Mouse (Mus musculus) T-helper 2 cell (primary cell): ENCODE results near the gene Cd300lb.
"Not testable (repeated sequence)": the region's sequence is repeated elsewhere in the genome, so short reads cannot be mapped to it uniquely, and the experiment has no call there.

ENCODE experiments used
- in situ Hi-C: fragments of 300-600 bp; cut with MboI, MseI; formaldehyde crosslinking; loops from one replicate; pipeline ENCODE4 v1.15.1; 2025; ENCODE audit warnings: high pct_unique_total_duplicates

Gene Cd300lb

GRCm38 (mm10) chr11:114934144-114934543, at the start of gene Cd300lb:
Gene Cd300lb (minus strand): TSS chr11:114934386.
- in situ Hi-C loops = no loop called here

GRCm38 (mm10) chr11:114981866-114982265, 47.7 kb upstream of the Cd300lb start:
- in situ Hi-C loops = no loop called here

- in situ Hi-C loops = no loop called here
Measured at GRCm38 (mm10) chr11:114972726-114973125, 38.5 kb upstream of the Cd300lb start.

- in situ Hi-C loops = no loop called here
Measured at GRCm38 (mm10) chr11:114968752-114969207, 34.6 kb upstream of the Cd300lb start, which contains the start of gene Cd300c. Gene Cd300c (minus strand): TSS chr11:114969157.

- in situ Hi-C loops = no loop called here
Measured at GRCm38 (mm10) chr11:114965182-114965828, 31.1 kb upstream of the Cd300lb start.

GRCm38 (mm10) chr11:114960369-114960768, 26.2 kb upstream of the Cd300lb start:
- in situ Hi-C loops = no loop called here

GRCm38 (mm10) chr11:114933591-114933990, 595 bp downstream of the Cd300lb start:
- in situ Hi-C loops = no loop called here

GRCm38 (mm10) chr11:114931041-114931440, 3.1 kb downstream of the Cd300lb start:
- in situ Hi-C loops = no loop called here

GRCm38 (mm10) chr11:114929581-114929980, 4.6 kb downstream of the Cd300lb start:
- in situ Hi-C loops = no loop called here

- in situ Hi-C loops = no loop called here
Measured at GRCm38 (mm10) chr11:114923961-114924360, 10.2 kb downstream of the Cd300lb start.

- in situ Hi-C loops = no loop called here
Measured at GRCm38 (mm10) chr11:114922439-114922838, 11.7 kb downstream of the Cd300lb start.

- in situ Hi-C loops = loop anchor here (10.0 kb wide), 1 partner anchor 102 kb away; no protein-coding TSS in a partner anchor
Measured at GRCm38 (mm10) chr11:114917120-114917519, 17.1 kb downstream of the Cd300lb start.

- in situ Hi-C loops = loop anchor here (10.0 kb wide), 1 partner anchor 100 kb away; no protein-coding TSS in a partner anchor
Measured at GRCm38 (mm10) chr11:114914978-114915377, 19.2 kb downstream of the Cd300lb start.

- in situ Hi-C loops = loop anchor here (10.0 kb wide), 1 partner anchor 98 kb away; no protein-coding TSS in a partner anchor
Measured at GRCm38 (mm10) chr11:114912847-114913246, 21.3 kb downstream of the Cd300lb start.

GRCm38 (mm10) chr11:114909538-114909937, 24.6 kb downstream of the Cd300lb start:
- in situ Hi-C loops = not testable (repeated sequence)

- in situ Hi-C loops = no loop called here
Measured at GRCm38 (mm10) chr11:114908086-114908485, 26.1 kb downstream of the Cd300lb start.

- in situ Hi-C loops = no loop called here
Measured at GRCm38 (mm10) chr11:114907567-114907966, 26.6 kb downstream of the Cd300lb start.

GRCm38 (mm10) chr11:114903224-114903623, 31.0 kb downstream of the Cd300lb start:
- in situ Hi-C loops = no loop called here

- in situ Hi-C loops = loop anchor here (5.0 kb wide), 1 partner anchor 146 kb away; no protein-coding TSS in a partner anchor
Measured at GRCm38 (mm10) chr11:114898026-114898425, 36.2 kb downstream of the Cd300lb start.

- in situ Hi-C loops = loop anchor here (5.0 kb wide), 1 partner anchor 144 kb away; no protein-coding TSS in a partner anchor
Measured at GRCm38 (mm10) chr11:114896085-114896484, 38.1 kb downstream of the Cd300lb start.

GRCm38 (mm10) chr11:114890542-114890941, 43.6 kb downstream of the Cd300lb start:
- in situ Hi-C loops = no loop called here

GRCm38 (mm10) chr11:114889991-114890518, 44.1 kb downstream of the Cd300lb start, which contains the start of gene Cd300a:
Gene Cd300a (plus strand): TSS chr11:114890041.
- in situ Hi-C loops = no loop called here
